Mouse (Mus musculus): Measurements from ENCODE around the gene Abcg5.

Gene Abcg5

DNA sequence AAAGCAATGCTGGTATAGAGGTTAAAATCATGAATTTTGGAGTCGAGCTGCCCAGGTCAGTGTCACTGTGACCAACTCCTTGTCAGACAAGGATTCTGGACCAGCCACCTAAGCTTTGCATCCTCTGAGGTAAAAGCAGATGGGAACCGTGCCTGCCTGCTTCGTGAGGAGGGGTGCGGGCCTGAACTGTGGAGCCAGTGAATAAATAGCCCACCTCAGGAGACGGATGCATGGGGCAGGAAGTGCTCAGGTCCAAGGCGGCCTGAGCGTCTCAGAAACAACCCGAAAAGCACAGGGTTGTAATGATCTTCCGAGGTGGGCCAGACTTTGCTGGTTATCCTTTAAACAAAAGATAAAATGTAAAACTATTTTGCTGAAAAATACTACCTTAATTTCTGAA lies 37.7 kb downstream of the Abcg5 start:
- DNase-seq (ENCODE audit: low read depth, low spot score): no peak

DNA sequence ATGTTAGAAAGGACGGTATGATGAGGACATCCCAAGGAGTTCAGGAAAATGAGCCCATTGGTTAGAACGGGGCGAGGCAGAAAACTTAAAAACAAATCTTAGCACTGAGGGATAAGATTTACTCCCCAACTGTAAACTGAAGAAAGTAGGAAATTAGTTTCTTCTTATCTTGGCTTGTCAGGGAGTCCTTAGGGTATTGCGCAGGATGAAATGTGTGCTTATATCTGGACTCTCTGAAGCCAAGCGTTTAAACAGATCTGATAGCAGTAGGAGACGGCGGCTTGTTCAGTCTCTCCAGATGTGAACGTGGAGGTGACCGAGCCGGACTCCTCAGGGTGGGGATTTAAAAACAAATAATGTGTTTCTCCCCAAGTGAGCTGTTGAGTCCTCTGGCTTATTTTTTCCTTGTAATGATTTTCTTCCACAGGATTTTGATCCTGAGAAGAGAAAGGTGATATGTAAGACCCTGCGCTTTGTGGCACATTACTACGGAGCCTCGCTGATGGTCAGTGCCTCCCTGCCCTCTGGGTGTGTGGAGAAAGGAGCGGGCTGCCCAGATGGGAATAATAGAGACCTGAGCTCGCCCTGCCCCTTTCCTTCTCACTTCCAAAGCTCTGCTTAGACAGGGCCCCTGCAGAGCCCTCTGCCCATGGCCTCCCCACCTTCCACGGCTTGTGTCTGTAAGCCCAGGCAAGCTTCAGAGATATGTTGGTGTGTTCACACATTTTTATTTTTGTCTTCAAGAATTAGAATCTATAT lies 38.3 kb downstream of the Abcg5 start:
- DNase-seq (ENCODE audit: low read depth, low spot score): no peak

DNA sequence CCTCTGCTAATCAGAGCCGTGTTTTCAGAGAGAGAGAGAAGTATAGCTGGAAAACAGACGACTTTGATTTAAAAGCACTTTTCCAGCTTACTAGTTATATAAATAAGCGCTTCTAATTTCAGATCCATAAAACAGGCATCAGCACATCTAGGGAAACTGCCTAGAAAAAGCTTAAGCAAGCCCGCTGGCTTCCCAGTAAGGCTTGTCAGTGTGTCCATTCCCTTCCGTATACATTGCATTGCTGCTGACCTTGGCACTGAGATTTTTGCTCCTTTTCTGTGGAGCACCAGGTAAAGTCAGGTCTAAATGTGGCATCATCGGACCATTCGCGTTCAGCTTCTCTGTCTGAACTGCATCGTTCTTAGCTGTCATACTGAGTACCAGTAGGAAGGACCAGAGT lies 40.5 kb downstream of the Abcg5 start:
- no peak for DNase-seq (ENCODE audit: low read depth, low spot score)

- DNase-seq (ENCODE audit: low read depth, low spot score): peak; percentile 46
These were observed 40.9 kb downstream of the Abcg5 start for GRCm38 (mm10) chr17:84641893-84642292.

- no peak for DNase-seq (ENCODE audit: low read depth, low spot score)
These were observed 42.9 kb downstream of the Abcg5 start for GRCm38 (mm10) chr17:84639796-84640378.

GRCm38 (mm10) chr17:84637971-84638370 lies 44.8 kb downstream of the Abcg5 start:
- no peak for DNase-seq (ENCODE audit: low read depth, low spot score)

GRCm38 (mm10) chr17:84636328-84636727 lies 46.5 kb downstream of the Abcg5 start:
- DNase-seq (ENCODE audit: low read depth, low spot score): no peak

DNA sequence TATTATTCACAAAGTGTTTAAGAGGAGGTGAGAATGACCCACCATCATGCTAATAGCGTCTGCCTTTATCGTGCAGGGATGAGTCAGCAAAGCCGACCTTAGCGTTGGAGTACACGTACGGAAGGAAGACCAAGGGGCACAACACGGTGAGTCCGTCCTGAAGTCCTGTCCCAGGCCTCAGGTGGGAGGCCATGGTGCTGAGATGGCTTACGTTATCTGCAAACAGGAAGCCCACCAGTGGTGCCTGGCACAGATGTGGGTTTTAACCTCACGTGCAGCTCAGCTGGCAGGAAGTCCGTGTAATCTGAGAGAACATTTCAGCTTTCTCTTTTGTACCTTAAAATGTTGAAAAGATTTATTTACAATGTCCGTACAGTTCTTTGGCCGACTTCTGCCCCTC lies 49.4 kb downstream of the Abcg5 start:
- no peak for DNase-seq (ENCODE audit: low read depth, low spot score)

- DNase-seq (ENCODE audit: low read depth, low spot score): no peak
These were observed 51.0 kb downstream of the Abcg5 start for GRCm38 (mm10) chr17:84631836-84632235.

GRCm38 (mm10) chr17:84628611-84629010 lies 54.2 kb downstream of the Abcg5 start:
- no peak for DNase-seq (ENCODE audit: low read depth, low spot score)

DNA sequence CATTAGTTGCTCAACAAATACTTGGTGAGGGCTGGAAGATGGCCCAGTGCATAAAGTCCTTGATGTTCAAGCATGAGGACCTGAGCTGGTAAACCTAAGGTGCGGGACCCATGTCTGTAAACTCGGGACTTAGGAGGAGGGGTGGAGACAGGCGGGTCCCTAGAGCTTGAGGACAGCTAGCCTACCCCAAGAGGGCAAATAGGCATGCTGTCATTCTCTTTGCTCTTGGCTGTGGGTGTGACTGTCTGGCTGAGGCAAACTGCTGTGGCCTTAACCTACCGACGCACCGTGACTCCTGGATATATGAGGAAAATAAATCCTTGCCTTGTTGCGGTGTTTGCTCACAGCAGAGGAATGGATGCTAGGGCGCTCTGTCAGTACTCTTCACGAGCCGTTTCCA lies 55.1 kb downstream of the Abcg5 start:
- DNase-seq (ENCODE audit: low read depth, low spot score): no peak

DNA sequence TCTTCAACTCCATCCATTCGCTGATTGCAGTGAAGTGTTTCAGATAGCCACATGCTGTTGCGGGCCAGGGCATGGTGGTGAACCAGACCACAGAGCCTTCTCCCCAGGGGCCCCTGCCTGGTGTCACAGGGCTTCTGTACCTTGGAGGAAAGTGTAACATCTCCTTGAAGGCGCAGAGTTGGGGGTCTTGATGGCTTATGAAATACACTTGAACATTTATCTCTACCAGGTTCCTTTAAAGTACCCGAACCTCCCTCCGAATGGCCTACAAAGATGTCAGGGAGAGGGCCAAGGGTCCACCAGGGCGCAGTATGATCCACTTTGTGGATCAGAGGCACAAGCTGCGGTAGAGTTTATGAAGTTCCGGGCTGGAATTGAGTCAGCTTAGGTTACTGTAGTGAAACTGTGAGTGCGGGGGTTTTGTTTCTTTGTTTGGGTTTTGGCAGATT lies 55.9 kb downstream of the Abcg5 start:
- peak; percentile 59 for DNase-seq (ENCODE audit: low read depth, low spot score)

GRCm38 (mm10) chr17:84626276-84626856 lies 56.4 kb downstream of the Abcg5 start, which contains the start of gene Dync2li1:
Gene Dync2li1, plus strand, starts transcription at chr17:84626496.
- peak; percentile 98 for DNase-seq (ENCODE audit: low read depth, low spot score)

DNA sequence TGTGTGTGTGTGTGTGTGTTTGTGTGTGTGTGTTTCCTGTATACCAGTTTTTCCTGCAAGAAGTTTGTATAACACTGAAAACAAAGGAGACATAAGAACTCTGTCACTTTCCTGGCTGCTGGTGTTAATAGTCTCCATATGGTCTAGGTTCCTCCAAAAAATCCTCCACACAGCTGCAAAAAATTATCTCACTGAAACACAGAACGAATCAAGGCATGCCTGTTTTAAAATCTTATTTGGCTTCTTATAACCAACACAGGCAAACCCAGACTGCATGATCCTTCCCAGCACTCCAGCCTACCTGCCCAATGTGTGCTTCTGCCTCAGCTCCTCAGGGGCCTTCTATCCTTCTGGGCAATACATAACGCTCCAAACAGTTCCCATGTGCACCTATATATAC lies 59.9 kb downstream of the Abcg5 start:
- DNase-seq (ENCODE audit: low read depth, low spot score): peak; percentile 57

GRCm38 (mm10) chr17:84622028-84622427 lies 60.8 kb downstream of the Abcg5 start:
- DNase-seq (ENCODE audit: low read depth, low spot score): peak; percentile 22

GRCm38 (mm10) chr17:84621209-84621608 lies 61.6 kb downstream of the Abcg5 start:
- DNase-seq (ENCODE audit: low read depth, low spot score): no peak

DNA sequence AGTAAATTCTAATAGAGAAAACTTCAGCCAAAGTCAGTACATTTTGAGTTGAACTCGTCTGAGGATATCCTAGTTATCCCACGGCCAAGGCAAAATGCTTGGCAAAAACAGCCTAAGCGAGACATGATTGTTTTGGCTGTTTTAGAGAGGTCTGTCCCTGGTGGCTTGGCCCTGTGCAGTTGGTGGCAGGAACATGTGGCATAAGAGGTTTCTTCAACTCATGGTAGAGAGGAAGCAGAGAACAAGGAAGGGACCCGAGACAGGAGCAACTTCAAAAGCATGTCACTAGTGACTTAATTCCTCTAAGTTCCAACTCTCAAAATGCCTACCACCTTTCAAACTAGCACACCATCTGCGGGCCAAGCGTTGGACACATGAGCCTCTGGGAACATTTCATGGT lies 62.2 kb downstream of the Abcg5 start:
- DNase-seq (ENCODE audit: low read depth, low spot score): no peak

GRCm38 (mm10) chr17:84620076-84620475 lies 62.7 kb downstream of the Abcg5 start:
- DNase-seq (ENCODE audit: low read depth, low spot score): no peak

DNA sequence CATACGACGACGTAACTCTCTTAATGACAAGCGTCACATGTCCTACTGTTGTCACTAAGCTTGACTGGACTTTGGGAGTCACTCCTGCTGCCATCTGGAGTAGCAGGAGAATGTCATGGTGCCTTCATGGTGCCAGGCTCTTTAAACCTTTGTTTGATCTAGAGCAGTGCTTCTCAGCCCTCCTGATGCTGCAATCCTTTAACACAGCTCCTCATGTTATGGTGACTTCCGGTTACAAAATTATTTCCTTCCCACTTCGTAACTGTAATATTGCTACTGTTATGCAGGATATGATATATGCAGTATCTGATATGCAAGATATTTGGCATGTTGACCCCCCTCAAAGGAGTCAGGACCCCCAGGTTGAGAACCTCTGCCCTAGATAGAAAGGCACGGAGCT lies 63.7 kb downstream of the Abcg5 start:
- DNase-seq (ENCODE audit: low read depth, low spot score): no peak

DNA sequence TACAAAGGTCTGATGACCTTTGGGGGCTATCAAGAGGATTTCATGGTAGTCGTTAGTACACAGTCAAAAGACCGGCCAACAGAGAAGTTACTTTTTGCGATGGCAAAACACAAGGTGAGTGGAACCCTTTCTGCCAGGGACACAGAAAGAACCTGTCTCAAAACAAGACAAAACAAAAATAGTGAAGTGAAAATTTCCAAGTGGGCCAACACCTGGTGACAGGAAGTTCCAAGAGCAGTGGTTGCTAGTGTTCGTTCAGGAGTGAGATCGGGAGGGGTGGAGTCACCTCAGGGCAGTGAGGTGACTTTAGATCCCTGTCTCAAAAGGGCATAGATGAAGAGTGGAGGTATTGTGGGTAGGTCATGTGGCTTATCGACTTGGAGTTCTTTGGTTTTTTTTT lies 64.9 kb downstream of the Abcg5 start:
- DNase-seq (ENCODE audit: low read depth, low spot score): no peak

- no peak for DNase-seq (ENCODE audit: low read depth, low spot score)
These were observed 66.2 kb downstream of the Abcg5 start for GRCm38 (mm10) chr17:84616526-84617074.

DNA sequence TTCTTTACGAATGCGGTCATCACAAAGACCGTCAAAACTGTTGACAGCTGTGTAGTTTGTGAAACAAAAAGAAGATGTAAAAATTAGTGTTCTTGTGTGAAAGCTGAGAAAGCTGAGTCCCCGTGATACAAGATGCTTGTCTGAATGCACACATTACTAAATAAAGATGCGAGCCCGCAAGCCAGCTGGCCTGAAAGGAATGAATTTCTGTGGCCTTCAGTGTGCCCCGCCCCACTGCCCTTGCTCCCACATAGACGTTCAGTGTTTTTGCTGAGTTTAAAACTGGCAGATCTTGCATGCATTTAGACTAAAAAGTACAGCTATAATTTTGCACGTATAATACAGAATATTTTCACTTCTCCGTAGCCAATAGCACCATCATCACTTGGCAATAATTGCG lies 67.0 kb downstream of the Abcg5 start:
- no peak for DNase-seq (ENCODE audit: low read depth, low spot score)

GRCm38 (mm10) chr17:84611971-84612370 lies 70.8 kb downstream of the Abcg5 start:
- peak; percentile 75 for DNase-seq (ENCODE audit: low read depth, low spot score)

Measured in 3T3-L1 (cell line).